Mouse (Mus musculus) G1E-ER4 (cell line): ENCODE results near the gene Ino80b. TPM values are rescaled to one million over a fixed set of nuclear protein-coding genes. Genes with fewer than 3 reads are reported as not detected.

Source experiments
- GATA1 ChIP-seq: IDR thresholded peaks from one replicate; pipeline ENCODE4 v1.8.0; 2012; ENCODE audit warnings: low read length, inconsistent platforms
- polyA plus RNA-seq: library from polyadenylated mRNA; stranded (reverse); fragments of >175 nt; gene quantifications from 2 replicates; pipeline ENCODE4 v1.2.3, GENCODE M21; 2012

Gene Ino80b
- 158 and 217 TPM in 2 replicates for polyA plus RNA-seq

- TF ChIP-seq GATA1 = no peak
Measured at GRCm38 (mm10) chr6:83125331-83125730, at the start of gene Ino80b. Gene Ino80b, minus strand, starts transcription at chr6:83125431.

GRCm38 (mm10) chr6:83172240-83172920 lies 47.1 kb upstream of the Ino80b start:
- TF ChIP-seq GATA1 = no peak

GRCm38 (mm10) chr6:83171063-83171462 lies 45.8 kb upstream of the Ino80b start:
- no peak for TF ChIP-seq GATA1

GRCm38 (mm10) chr6:83169872-83170271 lies 44.6 kb upstream of the Ino80b start:
- no peak for TF ChIP-seq GATA1

- TF ChIP-seq GATA1 = no peak
Measured at GRCm38 (mm10) chr6:83166243-83166630, 41.0 kb upstream of the Ino80b start.

GRCm38 (mm10) chr6:83165607-83166242 lies 40.5 kb upstream of the Ino80b start, which contains the start of gene Dctn1:
Gene Dctn1, plus strand, starts transcription at chr6:83165920.
- TF ChIP-seq GATA1 = no peak

GRCm38 (mm10) chr6:83165026-83165606 lies 39.9 kb upstream of the Ino80b start:
- no peak for TF ChIP-seq GATA1

- TF ChIP-seq GATA1 = no peak
Measured at GRCm38 (mm10) chr6:83162701-83163100, 37.5 kb upstream of the Ino80b start.

GRCm38 (mm10) chr6:83161921-83162641 lies 36.9 kb upstream of the Ino80b start:
- no peak for TF ChIP-seq GATA1

GRCm38 (mm10) chr6:83161442-83161841 lies 36.2 kb upstream of the Ino80b start:
- TF ChIP-seq GATA1 = no peak

- no peak for TF ChIP-seq GATA1
Measured at GRCm38 (mm10) chr6:83156259-83156684, 31.0 kb upstream of the Ino80b start, which contains the start of the genes Wdr54 and 1700003E16Rik. Gene Wdr54, minus strand, starts transcription at chr6:83156397. Gene 1700003E16Rik, plus strand, starts transcription at chr6:83156404.

GRCm38 (mm10) chr6:83155552-83156238 lies 30.5 kb upstream of the Ino80b start:
- no peak for TF ChIP-seq GATA1

- no peak for TF ChIP-seq GATA1
Measured at GRCm38 (mm10) chr6:83153485-83153884, 28.3 kb upstream of the Ino80b start.

GRCm38 (mm10) chr6:83153038-83153437 lies 27.8 kb upstream of the Ino80b start:
- no peak for TF ChIP-seq GATA1

GRCm38 (mm10) chr6:83151721-83152120 lies 26.5 kb upstream of the Ino80b start:
- no peak for TF ChIP-seq GATA1
